Mouse (Mus musculus) spleen, adult 2 months (tissue): ENCODE measurements around the gene Tef. TPM values are rescaled to one million over a fixed set of nuclear protein-coding genes. Genes with fewer than 3 reads are reported as not detected.

Experiments
- DNase-seq, 2 experiments: peaks; one replicate each; pipeline versions ENCODE4 v3.0.0 to v3.0.0-alpha.2; 2012 to 2021; ENCODE audit warnings: low spot score in 2 of 2, low read depth in 1 of 2
- H3K27ac ChIP-seq: fragments of 200-500 bp; 2 replicates; pipeline ENCODE4 v1.5.1; 2012; ENCODE audit warnings: low read length, inconsistent platforms; ENCODE audit not compliant: insufficient read depth
- H3K27me3 ChIP-seq: fragments of 200-500 bp; 2 replicates; pipeline ENCODE4 v1.6.1; 2012; ENCODE audit warnings: mild to moderate bottlenecking, moderate library complexity, low read length, inconsistent platforms; ENCODE audit not compliant: control insufficient read depth, insufficient read depth
- H3K36me3 ChIP-seq: fragments of 200-500 bp; 2 replicates; pipeline ENCODE4 v1.6.1; 2012; ENCODE audit warnings: mild to moderate bottlenecking, low read length, inconsistent platforms; ENCODE audit not compliant: control insufficient read depth, insufficient read depth
- H3K4me1 ChIP-seq: fragments of 200-500 bp; 2 replicates; pipeline ENCODE4 v1.6.1; 2011; ENCODE audit warnings: inconsistent platforms; ENCODE audit not compliant: control insufficient read depth, insufficient read depth, insufficient read length
- H3K4me3 ChIP-seq: fragments of 200-500 bp; 2 replicates; pipeline ENCODE4 v1.5.1; 2011; ENCODE audit warnings: mild to moderate bottlenecking, inconsistent platforms; ENCODE audit not compliant: insufficient read depth, insufficient read length; ENCODE audit errors: extremely low read depth
- CTCF ChIP-seq: fragments of 200-500 bp; IDR thresholded peaks from 2 replicates; pipeline ENCODE4 v1.5.1; 2011; ENCODE audit warnings: mild to moderate bottlenecking, inconsistent platforms; ENCODE audit not compliant: insufficient read depth, insufficient read length, insufficient replicate concordance; ENCODE audit errors: extremely low read depth
- POLR2A ChIP-seq: fragments of 200-500 bp; IDR thresholded peaks from 2 replicates; pipeline ENCODE4 v1.6.1; 2011; ENCODE audit warnings: low read depth, low read length, inconsistent platforms
- WGBS: fragments of 180-500 bp; shearing (Covaris S2); methylation state at CpG from one replicate; pipeline ENCODE4 v1.1.7; 2018; 5-methylcytosine and 5-hydroxymethylcytosine counted together
- polyA plus RNA-seq: library from polyadenylated mRNA; depleted of rRNA; stranded (reverse); fragments of >200 nt; gene quantifications from 2 replicates; pipeline ENCODE4 v1.2.3, GENCODE M21; 2012

Gene Tef
- polyA plus RNA-seq, 1 experiment = 21.9 TPM

DNA sequence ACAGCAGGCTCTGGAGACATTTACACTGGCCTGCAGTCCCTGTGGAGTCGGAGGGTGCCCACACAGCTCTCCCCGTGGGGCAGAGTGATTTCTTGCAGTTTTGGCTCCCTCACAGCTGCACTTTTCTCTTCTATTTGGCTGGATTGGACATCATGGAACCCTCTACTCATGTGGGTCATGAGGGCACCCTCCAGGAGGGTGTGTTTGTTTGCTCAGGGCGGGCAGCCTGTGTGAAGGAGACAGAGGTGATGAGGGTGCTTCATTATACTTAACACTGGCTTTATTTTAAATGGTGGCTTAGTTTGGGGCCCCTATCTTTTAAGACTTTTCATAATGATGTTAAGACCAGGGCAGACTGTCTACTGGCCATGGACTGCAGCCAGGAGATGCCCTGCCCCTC is 22.6 kb downstream of the Tef start:
- Histone ChIP-seq H3K27ac (no peak overlapping the region), H3K4me1 (no peaks in the 10 kb centered on the region), H3K36me3 (peaks cover 23% of the 10 kb centered on the region), H3K4me3 (no peak overlapping the region), H3K27me3 (no peaks in the 10 kb centered on the region)
- TF ChIP-seq CTCF (no peak), POLR2A (no peak)
- 72% methylated on average over 3 of the region's 3 CpGs for WGBS
- DNase-seq = no peak

DNA sequence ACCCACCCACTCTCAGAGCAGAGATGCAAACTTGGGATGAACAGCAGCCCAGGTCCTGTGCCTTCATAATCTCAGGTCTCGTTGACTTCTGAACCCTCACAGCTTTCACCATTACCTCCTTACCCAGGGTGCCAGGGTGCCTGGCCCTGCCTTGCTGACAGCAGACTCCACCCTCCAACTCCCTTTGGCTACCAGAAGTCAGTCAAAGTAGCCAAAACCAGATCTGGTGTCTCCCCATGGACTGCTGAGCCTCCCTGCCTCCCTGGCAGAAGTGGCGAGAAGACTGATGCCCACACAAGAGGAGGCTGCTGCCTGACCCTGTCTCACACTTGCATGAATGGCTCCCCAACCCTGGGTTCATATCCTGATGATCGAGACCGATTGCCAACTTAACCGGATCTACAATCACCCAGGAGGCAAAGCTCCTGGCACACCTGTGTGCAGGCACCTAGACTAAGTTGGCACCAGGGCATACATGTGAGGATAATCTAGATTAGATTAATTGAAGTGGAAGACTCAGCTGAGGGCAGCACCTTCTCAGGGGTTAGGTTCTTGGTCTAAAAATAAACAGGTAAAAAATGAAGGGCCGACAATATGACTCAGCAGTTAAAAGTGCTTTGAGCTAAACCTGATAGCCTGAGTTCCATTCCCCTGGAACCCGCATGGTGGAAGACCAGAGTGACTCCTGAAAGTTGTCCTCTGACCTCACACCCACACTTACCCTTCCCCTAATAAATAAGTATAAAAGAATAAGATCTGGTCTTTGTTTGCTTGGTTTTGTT is 26.4 kb downstream of the Tef start:
- no peaks in the 10 kb centered on the region for H3K4me1 ChIP-seq
- peaks cover 15% of the 10 kb centered on the region for H3K36me3 ChIP-seq
- no peaks in the 10 kb centered on the region for H3K27me3 ChIP-seq
- 80% methylated on average over 7 of the region's 7 CpGs for WGBS
- no peak overlapping the region for H3K27ac ChIP-seq
- TF ChIP-seq CTCF (no peak), POLR2A (no peak)
- no peak for DNase-seq
- no peak overlapping the region for H3K4me3 ChIP-seq

DNA sequence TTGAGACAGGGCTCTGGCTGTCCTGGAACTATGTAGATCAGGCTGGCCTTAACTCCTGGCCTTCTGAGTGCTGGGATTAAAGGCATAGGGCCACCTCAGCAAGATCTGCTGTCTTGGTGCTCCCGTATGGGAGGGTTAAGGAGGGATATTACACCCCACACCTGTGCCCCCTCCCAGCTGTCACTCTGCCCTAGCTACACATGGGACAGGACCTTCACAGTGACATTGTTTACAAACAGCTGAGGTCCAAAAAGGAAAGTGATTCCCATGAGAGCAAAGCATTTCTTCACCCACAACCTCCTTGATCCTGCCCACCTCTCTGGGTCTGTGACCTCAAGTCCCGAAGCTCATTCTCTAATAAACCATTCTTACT is 27.0 kb downstream of the Tef start:
- no peak overlapping the region for H3K27ac ChIP-seq
- 55% methylated on average over 2 of the region's 2 CpGs for WGBS
- no peak for TF ChIP-seq POLR2A

DNA sequence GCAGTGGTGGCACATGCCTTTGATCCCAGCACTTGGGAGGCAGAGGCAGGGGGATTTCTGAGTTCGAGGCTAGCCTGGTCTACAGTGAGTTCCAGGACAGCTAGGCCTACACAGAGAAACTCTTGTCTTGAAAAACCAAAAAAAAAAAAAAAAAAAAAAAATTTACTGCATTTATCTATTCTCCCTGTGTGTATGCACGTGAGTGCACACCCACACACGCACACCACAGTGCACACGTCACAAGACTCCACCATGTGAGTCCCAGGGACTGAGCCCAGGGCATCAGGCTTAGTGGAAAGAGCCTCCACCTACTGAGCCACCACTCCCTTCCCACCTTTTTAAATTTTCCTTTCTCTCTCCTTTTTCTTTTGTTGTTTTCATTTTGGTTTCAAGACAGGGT is 28.3 kb downstream of the Tef start:
- 91% methylated on average over 4 of the region's 4 CpGs for WGBS
- no peak for DNase-seq
- no peak for TF ChIP-seq CTCF
- no peak for TF ChIP-seq POLR2A

More for the DNA sequence above, 27.0 kb downstream of the Tef start:
- Histone ChIP-seq H3K27me3 (no peaks in the 10 kb centered on the region), H3K36me3 (peaks cover 13% of the 10 kb centered on the region), H3K4me1 (no peaks in the 10 kb centered on the region), H3K4me3 (no peak overlapping the region)
- DNase-seq = no peak

DNA sequence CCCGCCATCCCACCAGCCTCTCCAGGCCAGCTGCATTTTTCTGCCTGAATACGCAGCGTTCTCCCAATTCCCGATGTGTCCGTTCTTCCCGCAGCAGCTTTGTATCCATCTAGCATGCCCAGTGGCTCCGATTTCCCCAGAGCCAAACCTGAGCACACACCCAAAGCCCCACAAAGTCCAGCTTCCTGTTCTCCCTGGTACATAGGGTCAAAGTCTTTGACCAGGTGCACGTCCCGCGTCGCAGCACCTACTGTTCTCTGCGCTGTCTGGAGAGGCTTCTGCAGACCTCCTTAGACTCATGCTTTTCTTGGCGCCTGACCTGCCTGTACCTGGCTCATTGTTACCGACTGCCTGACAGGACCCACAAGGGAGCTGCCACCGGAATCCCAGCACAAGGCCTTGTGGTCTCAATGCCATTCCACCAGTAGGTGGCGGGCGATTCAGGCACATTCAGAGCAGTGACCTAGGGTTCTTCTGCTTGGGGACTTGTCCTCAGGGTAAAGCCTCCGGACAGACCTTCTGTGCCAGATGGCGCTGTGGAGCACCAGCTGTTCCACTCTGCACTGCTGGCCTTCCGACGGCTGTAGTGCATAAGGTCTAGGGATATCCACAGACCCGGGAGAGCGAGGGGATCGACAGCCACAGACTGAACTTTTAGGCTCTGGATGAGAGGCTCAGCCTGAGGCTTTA is 29.1 kb downstream of the Tef start:
- 0 out of 2 replicates have a peak, but pooled peaks cover 1% of the 10 kb centered on the region for H3K36me3 ChIP-seq
- WGBS = 25% methylated on average over 24 of the region's 24 CpGs
- no peak overlapping the region for H3K27ac ChIP-seq
- H3K4me1 ChIP-seq = peaks cover 5% of the 10 kb centered on the region
- DNase-seq = peak; percentile 88 to 93
- H3K4me3 ChIP-seq = no peak overlapping the region
- H3K27me3 ChIP-seq = no peaks in the 10 kb centered on the region
- TF ChIP-seq POLR2A (no peak), CTCF (peak; percentile 93)

More for the DNA sequence above, 28.3 kb downstream of the Tef start:
- H3K36me3 ChIP-seq = peaks cover 6% of the 10 kb centered on the region; the same call in 1 of the 2 replicates
- H3K27ac ChIP-seq = no peak overlapping the region
- no peaks in the 10 kb centered on the region for H3K4me1 ChIP-seq
- no peaks in the 10 kb centered on the region for H3K27me3 ChIP-seq
- H3K4me3 ChIP-seq = no peak overlapping the region

DNA sequence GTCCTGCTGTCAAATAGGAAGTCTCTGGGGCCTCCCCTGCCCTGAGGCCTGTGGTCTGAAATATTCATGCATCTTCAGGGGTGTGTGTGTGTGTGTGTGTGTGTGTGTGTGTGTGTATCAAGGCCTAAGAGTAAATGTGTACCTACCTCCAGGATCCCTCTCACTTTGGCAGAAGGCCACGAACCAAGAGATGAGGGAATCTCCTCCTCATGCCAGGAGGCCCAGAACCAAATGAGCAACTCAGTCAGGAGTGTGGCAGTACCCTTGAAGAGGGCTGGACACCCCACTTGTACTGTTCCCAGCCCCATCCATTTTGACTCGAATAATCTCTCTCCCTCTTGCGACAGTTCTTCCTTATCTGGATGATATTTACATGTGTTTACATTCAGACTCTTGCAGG is 30.0 kb downstream of the Tef start:
- H3K4me3 ChIP-seq = no peak overlapping the region
- DNase-seq = no peak
- peaks cover 6% of the 10 kb centered on the region for H3K4me1 ChIP-seq
- H3K36me3 ChIP-seq = 0 out of 2 replicates have a peak, but pooled peaks cover 1% of the 10 kb centered on the region
- no peaks in the 10 kb centered on the region for H3K27me3 ChIP-seq
- no peak overlapping the region for H3K27ac ChIP-seq
- TF ChIP-seq POLR2A (no peak), CTCF (no peak)
- WGBS = 43% methylated on average over 3 of the region's 3 CpGs

DNA sequence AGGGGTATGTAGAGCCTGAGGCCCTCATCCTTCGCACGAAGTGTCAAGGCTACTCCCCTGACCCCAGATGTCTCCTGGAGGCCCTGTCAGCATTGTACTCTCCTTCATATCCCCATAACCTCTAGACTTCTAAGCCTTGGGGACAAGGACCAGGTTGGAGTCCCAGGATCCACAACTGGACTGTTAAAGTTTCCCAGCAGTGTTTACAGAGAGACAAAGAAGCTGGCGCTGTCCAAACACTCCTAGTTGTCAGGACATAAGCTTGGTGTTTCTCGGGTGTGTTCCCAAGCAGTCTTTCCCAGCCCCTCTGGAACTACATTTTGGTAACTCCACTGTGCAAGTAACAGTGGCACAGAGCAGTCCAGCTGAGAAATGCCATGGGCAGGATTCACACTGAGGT is 31.3 kb downstream of the Tef start:
- H3K27ac ChIP-seq = no peak overlapping the region
- DNase-seq = no peak
- 0 out of 2 replicates have a peak, but pooled peaks cover 1% of the 10 kb centered on the region for H3K36me3 ChIP-seq
- TF ChIP-seq CTCF (no peak), POLR2A (no peak)
- 90% methylated on average over 4 of the region's 4 CpGs for WGBS
- H3K4me1 ChIP-seq = peaks cover 6% of the 10 kb centered on the region
- no peaks in the 10 kb centered on the region for H3K27me3 ChIP-seq
- H3K4me3 ChIP-seq = no peak overlapping the region
